Mouse (Mus musculus): ENCODE data around the gene Rnf26.

Gene Rnf26

GRCm38 (mm10) chr9:44113105-44113789, at the start of gene Rnf26, which contains the start of gene Gm49380:
Gene Rnf26 (minus strand): TSS chr9:44113517.
Gene Gm49380 (minus strand): TSS chr9:44113500.
- peak; percentile 99 for DNase-seq (ENCODE audit: low read depth, low spot score)

DNA sequence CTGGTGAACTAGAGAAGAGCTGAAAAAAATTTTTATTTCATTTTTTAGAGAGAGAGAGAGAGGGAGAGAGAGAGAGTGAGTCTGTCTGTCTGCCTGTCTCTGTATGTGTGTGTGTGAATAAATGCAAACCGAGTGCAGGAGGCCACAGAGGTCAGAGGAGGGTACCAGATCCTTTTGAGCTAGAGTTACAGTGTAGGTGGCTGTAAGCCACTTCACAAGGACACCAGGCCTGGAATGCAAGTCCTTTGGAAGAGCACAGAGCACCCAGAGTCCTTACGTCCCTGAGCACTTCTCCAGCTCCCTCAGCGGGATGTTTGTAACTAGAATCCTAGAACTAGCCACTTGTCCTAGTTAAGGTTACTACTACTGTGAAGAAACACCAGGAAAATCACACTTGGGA, 46.6 kb upstream of the Rnf26 start:
- no peak for DNase-seq (ENCODE audit: low read depth, low spot score)

DNA sequence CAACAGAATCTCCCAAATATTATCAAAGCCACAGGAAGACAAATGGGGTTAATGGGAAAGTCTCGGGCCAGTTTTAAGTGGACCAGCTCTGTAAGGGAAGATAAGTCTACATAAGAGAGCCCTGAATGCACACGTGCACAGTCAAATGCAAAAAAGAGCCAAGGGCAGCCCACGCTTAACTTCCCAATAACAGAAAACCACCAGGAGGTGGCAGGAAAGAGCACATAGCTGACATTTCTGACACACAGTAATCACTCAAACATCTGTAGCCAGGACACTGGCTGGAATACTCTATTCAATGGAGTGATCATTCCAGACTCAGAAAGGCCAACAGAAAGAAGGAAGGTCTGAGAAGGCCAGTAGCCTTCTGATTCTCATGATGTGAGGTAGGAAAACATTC, 34.0 kb upstream of the Rnf26 start:
- peak; percentile 70 for DNase-seq (ENCODE audit: low read depth, low spot score)

- no peak for DNase-seq (ENCODE audit: low read depth, low spot score)
Measured at GRCm38 (mm10) chr9:44144718-44145060, 31.4 kb upstream of the Rnf26 start.

GRCm38 (mm10) chr9:44144023-44144717, 30.9 kb upstream of the Rnf26 start:
- peak; percentile 79 for DNase-seq (ENCODE audit: low read depth, low spot score)

GRCm38 (mm10) chr9:44143421-44143820, 30.1 kb upstream of the Rnf26 start:
- DNase-seq (ENCODE audit: low read depth, low spot score) = peak; percentile 38

DNA sequence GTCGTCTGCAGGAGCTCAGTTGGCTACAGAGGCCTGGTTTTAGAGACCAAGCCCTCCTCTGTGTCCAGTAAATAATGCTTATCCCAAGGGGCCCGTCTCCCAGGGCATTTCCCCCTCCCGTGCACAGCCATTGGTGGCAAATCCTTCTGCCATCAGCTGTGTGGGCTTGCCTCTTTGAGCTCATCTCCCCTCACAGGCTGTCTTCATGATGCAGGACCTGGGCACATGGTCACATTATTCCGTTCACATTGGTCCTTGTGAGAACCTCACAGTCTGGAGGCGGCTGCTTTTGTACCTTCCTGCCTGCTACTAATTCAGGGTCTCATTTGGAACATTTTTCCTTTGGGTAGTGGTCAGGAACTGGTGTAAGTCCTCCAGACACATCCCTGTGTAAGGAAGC, 28.6 kb upstream of the Rnf26 start:
- no peak for DNase-seq (ENCODE audit: low read depth, low spot score)

DNA sequence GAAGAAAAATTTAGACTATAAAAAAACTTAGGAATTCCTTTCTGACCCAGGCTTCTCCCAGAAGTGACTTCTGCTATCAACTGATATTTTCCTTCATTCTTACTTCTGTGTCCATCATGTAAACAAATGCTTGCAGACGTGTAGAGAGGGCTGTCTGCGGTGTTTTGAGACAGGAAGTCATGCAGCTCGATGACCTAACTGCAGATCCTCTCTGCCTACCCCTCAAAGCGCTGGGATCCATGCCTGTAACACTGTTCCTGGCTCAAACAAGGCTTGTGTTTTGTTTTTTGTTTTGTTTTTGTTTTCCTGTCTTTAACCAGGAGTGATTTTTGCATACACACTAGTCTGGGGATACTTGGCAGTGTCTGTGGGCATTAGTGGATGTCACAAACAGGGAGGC, 24.5 kb upstream of the Rnf26 start:
- no peak for DNase-seq (ENCODE audit: low read depth, low spot score)

DNA sequence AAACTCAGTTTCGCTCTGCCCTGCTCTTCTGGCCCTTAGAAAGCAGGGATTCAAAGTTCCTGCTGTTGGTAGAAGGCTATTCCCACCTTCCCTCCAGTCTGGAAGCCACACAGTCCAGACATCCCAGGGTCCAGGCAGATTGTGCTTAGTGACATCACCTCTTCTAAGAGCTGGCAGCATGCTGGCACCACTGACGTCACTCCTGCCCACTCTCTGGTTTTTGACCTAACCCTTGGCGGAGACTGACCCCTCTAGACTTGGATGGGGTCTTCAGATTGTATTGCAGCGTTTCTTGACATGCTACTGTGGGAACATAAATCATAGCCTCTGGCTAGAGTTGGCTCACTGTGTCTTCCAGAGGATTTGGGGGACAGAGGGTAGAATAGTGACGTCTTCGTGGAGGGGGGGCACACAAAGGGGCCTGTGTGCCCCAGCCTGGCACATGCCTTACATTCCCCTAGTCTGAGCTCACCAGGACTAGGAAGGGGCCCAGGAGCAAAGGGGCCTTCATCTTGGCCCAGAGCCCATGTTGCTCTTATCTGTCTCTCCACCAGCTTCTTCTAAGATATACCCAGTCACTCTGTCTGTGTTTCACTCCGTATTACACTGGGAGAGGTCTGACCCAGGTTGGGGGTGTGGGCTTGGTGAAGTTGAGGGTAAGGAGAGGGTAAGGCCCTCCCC, 22.6 kb upstream of the Rnf26 start:
- no peak for DNase-seq (ENCODE audit: low read depth, low spot score)

DNA sequence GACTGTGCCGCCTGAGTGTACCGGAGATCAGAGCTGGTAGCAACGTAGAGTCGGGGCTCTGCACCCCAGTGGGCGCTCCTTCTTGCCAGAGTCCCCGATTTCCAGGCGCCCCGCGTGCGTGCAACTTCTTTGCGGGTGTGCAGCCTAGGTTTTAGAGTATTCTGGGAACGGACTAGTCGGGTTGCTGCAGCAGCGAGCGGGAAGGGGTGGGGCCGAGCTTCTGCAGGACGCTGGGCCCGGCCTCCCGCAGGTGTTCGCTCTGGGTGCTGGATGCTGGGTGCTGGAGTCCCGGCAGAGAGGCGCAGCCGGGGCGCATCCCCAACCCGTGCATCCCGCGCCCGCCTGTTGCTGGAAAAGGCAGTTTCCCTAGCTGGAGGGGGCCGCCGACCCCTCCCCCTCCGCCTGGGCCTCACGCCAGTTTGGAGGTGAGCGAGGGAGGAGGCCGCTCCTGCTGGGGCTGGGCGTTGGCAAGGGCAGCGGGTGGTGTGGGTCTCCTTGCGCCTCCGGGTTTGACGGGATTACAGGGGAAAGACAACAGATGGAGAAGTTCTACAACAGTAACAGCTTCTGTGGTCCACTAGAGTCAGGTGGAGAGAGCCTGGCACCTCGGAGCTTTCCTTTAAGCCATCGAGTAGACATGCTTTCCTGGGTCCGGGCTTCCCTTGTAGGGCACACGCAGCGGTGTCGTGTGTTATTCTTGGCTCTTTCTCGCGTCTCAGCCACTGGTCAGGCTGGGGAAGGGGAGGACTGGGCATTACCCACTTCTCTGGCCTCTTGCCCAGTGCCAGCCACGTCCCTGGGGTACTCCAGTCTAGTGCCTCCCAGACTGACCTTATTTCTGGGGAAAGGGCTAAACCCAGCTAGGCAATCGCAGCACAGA, 21.8 kb upstream of the Rnf26 start:
- DNase-seq (ENCODE audit: low read depth, low spot score) = peak; percentile 38

GRCm38 (mm10) chr9:44134101-44134850, 21.0 kb upstream of the Rnf26 start, which contains the start of gene Mcam:
Gene Mcam (plus strand): TSS chr9:44134469.
- peak; percentile 50 for DNase-seq (ENCODE audit: low read depth, low spot score)

- no peak for DNase-seq (ENCODE audit: low read depth, low spot score)
Measured at GRCm38 (mm10) chr9:44133287-44133686, 20.0 kb upstream of the Rnf26 start.

DNA sequence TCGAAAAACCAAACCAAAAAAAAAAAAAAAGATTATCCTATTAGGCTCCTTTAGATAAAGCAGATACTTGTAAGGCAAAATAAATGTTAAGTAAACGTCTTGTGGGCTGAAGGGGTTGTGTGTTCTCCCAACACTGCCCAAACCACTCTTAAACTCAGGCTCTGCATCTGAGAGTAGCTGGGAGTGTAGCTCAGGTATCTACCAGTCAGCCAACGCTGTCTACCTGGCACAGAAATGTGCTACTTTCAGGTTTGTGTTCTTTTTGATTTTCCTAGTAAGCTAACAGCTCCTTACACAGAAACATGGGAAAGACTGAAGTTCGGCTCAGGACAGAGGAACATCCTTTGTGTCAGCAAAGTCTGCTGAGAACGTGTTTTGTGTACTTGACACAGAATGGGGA, 18.9 kb upstream of the Rnf26 start:
- DNase-seq (ENCODE audit: low read depth, low spot score) = no peak

- DNase-seq (ENCODE audit: low read depth, low spot score) = no peak
Measured at GRCm38 (mm10) chr9:44131276-44131590, 17.9 kb upstream of the Rnf26 start.

DNA sequence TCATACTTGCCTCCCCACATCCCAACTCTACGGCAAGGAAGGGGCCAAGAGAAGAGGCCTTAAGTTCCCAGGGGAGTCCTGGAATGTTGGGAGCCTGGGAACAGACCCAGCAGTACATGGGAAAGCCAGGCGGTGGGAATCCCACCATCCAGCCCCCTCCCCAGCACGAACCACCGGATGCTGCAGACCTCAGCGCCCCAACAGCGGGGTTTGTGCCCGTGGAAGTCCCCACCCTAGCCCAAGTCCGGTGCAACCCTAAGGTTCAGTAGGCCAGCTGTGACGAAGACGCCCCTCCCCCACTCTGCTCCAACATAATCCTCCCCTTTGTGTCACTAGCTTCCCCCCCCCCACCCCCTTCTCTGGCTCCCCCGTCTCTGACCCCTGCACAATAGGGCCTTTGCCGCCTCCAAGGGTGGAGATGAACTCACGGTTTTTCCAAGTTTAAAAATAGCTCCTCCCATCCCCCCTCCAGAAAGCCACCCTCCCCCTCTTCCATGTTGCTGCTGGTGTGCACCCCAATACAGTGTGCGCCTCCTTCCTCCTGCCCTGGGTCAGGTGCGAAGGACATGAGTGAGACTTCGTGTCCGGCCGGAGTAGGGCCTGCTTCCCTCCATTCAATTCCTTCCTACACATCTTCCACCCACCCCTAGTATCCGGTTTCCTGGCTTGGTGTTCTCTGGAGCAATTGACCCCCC, 17.4 kb upstream of the Rnf26 start:
- DNase-seq (ENCODE audit: low read depth, low spot score) = peak; percentile 83

DNA sequence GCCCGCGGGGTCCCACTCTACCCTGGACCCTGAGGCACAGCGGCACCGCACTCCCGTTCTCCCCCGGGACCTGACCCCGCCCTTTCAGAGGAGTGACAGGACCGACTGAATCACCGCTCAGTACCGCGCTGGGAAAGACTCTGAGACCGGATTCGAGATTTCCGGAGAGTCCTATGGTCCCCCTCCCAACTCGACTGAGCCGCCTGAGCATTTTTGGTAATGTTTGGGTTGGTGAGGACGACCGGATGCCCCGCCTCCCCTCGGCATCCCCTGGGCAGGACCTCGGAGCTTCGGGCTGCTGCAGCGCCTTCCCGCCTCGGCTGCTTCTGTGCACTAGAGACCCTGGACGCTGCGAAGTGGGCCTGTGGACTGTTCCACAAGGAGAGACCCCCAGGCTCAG, 16.7 kb upstream of the Rnf26 start:
- peak; percentile 88 for DNase-seq (ENCODE audit: low read depth, low spot score)

DNA sequence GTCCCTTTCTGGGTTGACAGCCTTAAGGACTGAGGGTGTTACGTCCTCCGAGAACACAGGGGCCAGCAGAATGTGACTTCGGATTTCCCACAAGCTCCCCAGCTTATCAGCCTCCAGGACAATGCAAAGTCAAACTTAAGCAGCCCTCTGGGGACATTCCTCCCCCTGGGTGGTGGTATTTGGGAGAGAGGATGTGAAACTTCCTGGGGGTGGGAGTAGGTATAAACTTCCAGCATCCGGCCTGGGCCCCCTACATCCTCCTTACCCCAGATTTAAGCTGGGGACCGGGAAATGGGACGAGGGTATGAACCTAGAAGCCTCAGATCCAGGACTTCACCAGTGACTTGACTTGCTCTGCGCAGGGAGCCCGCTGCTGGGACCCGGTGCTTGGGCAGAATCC, 16.3 kb upstream of the Rnf26 start:
- DNase-seq (ENCODE audit: low read depth, low spot score) = peak; percentile 59

DNA sequence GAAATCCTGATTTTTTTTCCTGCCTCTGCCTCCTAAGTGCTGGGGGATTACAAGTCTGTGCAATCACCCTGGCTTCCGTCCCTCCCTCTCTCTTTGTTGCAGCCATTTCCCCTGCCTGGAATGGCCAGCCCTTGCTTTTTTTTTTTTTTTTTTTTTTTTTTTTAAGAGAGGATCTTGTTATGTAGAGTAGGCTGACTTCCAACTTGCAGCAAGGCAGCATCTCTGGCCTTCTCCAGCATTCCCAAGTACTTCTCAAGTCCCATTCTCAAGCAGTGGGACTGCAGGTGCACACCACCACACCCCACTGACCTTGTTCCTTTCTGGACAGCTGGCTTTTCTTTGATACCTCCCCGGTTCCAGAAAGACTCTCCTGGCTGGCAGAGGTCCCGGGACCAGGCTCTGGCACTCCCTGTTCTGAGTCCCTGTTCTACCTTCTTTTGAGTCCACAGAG, 14.1 kb upstream of the Rnf26 start:
- peak; percentile 92 for DNase-seq (ENCODE audit: low read depth, low spot score)

GRCm38 (mm10) chr9:44126746-44127145, 13.4 kb upstream of the Rnf26 start:
- DNase-seq (ENCODE audit: low read depth, low spot score) = no peak
